Comparison of ENCODE assay signal across 8 mouse cellular contexts in the genomic region with DNA sequence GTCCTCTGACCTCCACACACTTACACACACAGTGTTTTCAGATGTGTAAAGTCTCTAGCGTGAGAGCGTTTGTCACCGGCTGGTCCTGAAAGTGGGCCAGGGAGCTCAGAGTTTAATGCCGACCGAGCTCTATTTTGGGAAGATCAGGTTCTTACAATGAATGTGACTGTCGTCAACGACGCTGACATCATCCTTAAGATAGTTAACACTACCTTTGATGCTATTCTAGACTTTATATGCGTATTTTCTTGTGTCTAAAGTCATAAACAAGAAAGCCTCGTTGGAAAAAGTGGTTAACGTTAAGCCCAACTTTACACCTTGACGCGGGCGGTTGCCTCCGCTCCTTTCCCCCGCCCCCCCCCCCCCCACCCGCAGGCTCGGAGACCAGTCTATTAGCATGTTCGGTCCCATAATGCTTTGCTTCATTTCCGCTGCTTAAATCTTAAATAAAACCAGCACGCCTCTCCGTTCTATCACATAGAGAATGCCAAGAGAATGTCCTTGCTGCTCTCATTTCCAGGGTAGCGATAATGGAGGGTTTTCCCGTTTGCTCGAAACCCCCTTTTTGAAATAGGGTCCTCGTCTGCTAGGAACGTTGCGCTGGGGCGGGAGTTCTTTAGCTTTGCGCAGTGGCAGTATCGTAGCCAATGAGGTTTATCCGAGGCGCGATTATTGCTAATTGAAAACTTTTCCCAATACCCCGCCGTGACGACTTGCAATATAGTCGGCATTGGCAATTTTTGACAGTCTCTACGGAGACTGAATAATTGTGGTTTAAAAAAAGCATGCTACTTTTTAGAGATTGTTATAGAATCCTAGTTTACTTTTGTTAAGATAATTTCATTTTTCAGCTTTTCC. TPM values are rescaled to one million over a fixed set of nuclear protein-coding genes. Genes with fewer than 3 reads are reported as not detected.
DNase-seq lines count a peak whose midpoint lies in the region; ATAC-seq and TF ChIP-seq lines count a peak whose summit lies in the region.

No protein-coding gene starts in this region.

- peak overlapping the region; percentile 70 for H3K9ac ChIP-seq in MEL (ENCODE audit: control insufficient read depth, low read depth, low read length, poor library complexity, severe bottlenecking)
- H3K9ac ChIP-seq in lung, postnatal 0 days (replicated peaks; ENCODE audit: low read depth), result peak overlapping the region; percentile 72

- peak overlapping the region; percentile 63 for H3K4me2 ChIP-seq in lung, postnatal 0 days (replicated peaks; ENCODE audit: low read depth, low read length)

- no peak for TF ChIP-seq RAD21 in MEL (IDR thresholded peaks at IDR 0.05; ENCODE audit: low read depth, low read length)

- H3K79me2 ChIP-seq in MEL (ENCODE audit: control insufficient read depth, insufficient read depth, low read length, poor library complexity), result no peaks in the 10 kb centered on the region

- peaks cover 0 to 8% of the 10 kb centered on the region in 2 experiments; a peak in 2 of 4 replicates for H3K36me3 ChIP-seq in MEL (ENCODE audit: control insufficient read depth in 1 of 2, insufficient read depth in 2 of 2, low read length in 2 of 2)
- no peaks in the 10 kb centered on the region for H3K36me3 ChIP-seq in hindbrain, embryonic 10.5 days
- H3K36me3 ChIP-seq in lung, postnatal 0 days (ENCODE audit: insufficient read depth, low read length), result no peaks in the 10 kb centered on the region

- no peaks in the 10 kb centered on the region for H3K9me3 ChIP-seq in MEL (replicated peaks; ENCODE audit: insufficient read depth, low read length)
- no peaks in the 10 kb centered on the region for H3K9me3 ChIP-seq in hindbrain, embryonic 10.5 days
- H3K9me3 ChIP-seq in lung, postnatal 0 days (ENCODE audit: low read length), result no peaks in the 10 kb centered on the region

- peak overlapping the region; percentile 86 for H3K27ac ChIP-seq in MEL (ENCODE audit: control insufficient read depth, low read depth, low read length)
- H3K27ac ChIP-seq in cerebellum, adult 2 months (ENCODE audit: insufficient read depth, low read length), result peak overlapping the region; percentile 98
- peak overlapping the region; percentile 100 for H3K27ac ChIP-seq in hindbrain, embryonic 10.5 days
- peak overlapping the region; percentile 100 for H3K27ac ChIP-seq in lung, postnatal 0 days (ENCODE audit: low read length)

- no peak for TF ChIP-seq CTCF in MEL (IDR thresholded peaks at IDR 0.05 in 2 of 3, conservative IDR thresholded peaks at IDR 0.05 in 1 of 3; ENCODE audit: control insufficient read depth in 1 of 3, insufficient read depth in 1 of 3, low read depth in 2 of 3, low read length in 3 of 3, poor library complexity in 1 of 3, severe bottlenecking in 1 of 3)
- TF ChIP-seq CTCF in cerebellum, adult 2 months (IDR thresholded peaks at IDR 0.05; ENCODE audit: borderline replicate concordance, insufficient read depth, low read depth, low read length), result no peak
- TF ChIP-seq CTCF in lung, postnatal 0 days (IDR thresholded peaks at IDR 0.05), result no peak

- H3K4me3 ChIP-seq in MEL (ENCODE audit: control insufficient read depth in 1 of 2, insufficient read depth in 1 of 2, low read depth in 2 of 2, low read length in 2 of 2), result peak overlapping the region; percentile 4 to 37
- peak overlapping the region; percentile 58 for H3K4me3 ChIP-seq in cerebellum, adult 2 months (replicated peaks; ENCODE audit: insufficient read depth, low read depth, low read length)
- H3K4me3 ChIP-seq in hindbrain, embryonic 10.5 days, result peak overlapping the region; percentile 52
- peak overlapping the region; percentile 36 for H3K4me3 ChIP-seq in lung, postnatal 0 days (ENCODE audit: low read depth, low read length)

- DNase-seq in MEL (ENCODE audit: low read depth, low spot score), result peak; percentile 83
- DNase-seq in cerebellum, adult 2 months, result peak; percentile 85 to 93
- peak; percentile 87 for DNase-seq in forelimb bud, embryonic 11.5 days (ENCODE audit: low read depth, low spot score)
- peak; percentile 83 for DNase-seq in hindbrain, embryonic 10.5 days (ENCODE audit: low spot score)
- peak; percentile 84 for DNase-seq in layer of hippocampus, adult 9-11 months
- peak; percentile 87 for DNase-seq in lung, postnatal 0 days (ENCODE audit: low spot score)
- DNase-seq in ovary, postnatal 36 days (ENCODE audit: low spot score), result peak; percentile 74
- DNase-seq in thymus, postnatal 36 days, result peak; percentile 80

- under 1% methylated on average over 39 of the region's 39 CpGs for WGBS in cerebellum, adult 2 months
- WGBS in hindbrain, embryonic 10.5 days, result under 1% methylated on average over 39 of the region's 39 CpGs
- WGBS in lung, postnatal 0 days, result under 1% methylated on average over 38 of the region's 39 CpGs

- H3K27me3 ChIP-seq in MEL (ENCODE audit: control insufficient read depth in 1 of 2, insufficient read depth in 2 of 2, low read length in 2 of 2), result no peaks in the 10 kb centered on the region
- H3K27me3 ChIP-seq in cerebellum, adult 2 months (ENCODE audit: control insufficient read depth, insufficient read depth, low read length), result no peaks in the 10 kb centered on the region
- H3K27me3 ChIP-seq in hindbrain, embryonic 10.5 days (ENCODE audit: insufficient read depth, poor library complexity, severe bottlenecking), result no peaks in the 10 kb centered on the region
- H3K27me3 ChIP-seq in lung, postnatal 0 days (replicated peaks; ENCODE audit: insufficient read depth, low read length), result no peaks in the 10 kb centered on the region

- peak in 1 of 2 experiments; percentile 94; a peak in 3 of 4 replicates for TF ChIP-seq POLR2A in MEL (IDR thresholded peaks at IDR 0.05; ENCODE audit: control insufficient read depth in 1 of 2, insufficient read depth in 1 of 2, low read depth in 1 of 2, low read length in 2 of 2, poor library complexity in 1 of 2)
- TF ChIP-seq POLR2A in cerebellum, adult 2 months (IDR thresholded peaks at IDR 0.05; ENCODE audit: borderline replicate concordance, insufficient read depth, low read length), result peak; percentile 97

- H3K4me1 ChIP-seq in MEL (ENCODE audit: control insufficient read depth in 1 of 2, insufficient read depth in 2 of 2, low read length in 2 of 2), result peaks cover 0 to 10% of the 10 kb centered on the region in 2 experiments; a peak in 2 of 4 replicates
- H3K4me1 ChIP-seq in cerebellum, adult 2 months (ENCODE audit: control insufficient read depth, insufficient read depth, low read length), result peaks cover 8% of the 10 kb centered on the region; the same call in 1 of the 2 replicates
- peaks cover 49% of the 10 kb centered on the region for H3K4me1 ChIP-seq in hindbrain, embryonic 10.5 days (replicated peaks)
- H3K4me1 ChIP-seq in lung, postnatal 0 days (ENCODE audit: insufficient read depth, low read depth, low read length), result peaks cover 9% of the 10 kb centered on the region; the same call in 1 of the 2 replicates

- TF ChIP-seq EP300 in MEL (IDR thresholded peaks at IDR 0.05; ENCODE audit: low read depth in 1 of 2, low read length in 2 of 2), result no peak
- TF ChIP-seq EP300 in lung, postnatal 0 days (IDR thresholded peaks at IDR 0.05), result peak; percentile 75

- peak; percentile 64 for ATAC-seq in lung, postnatal 0 days

TF ChIP-seq in MEL, 35 proteins besides CTCF, POLR2A, EP300 and RAD21:
- TF ChIP-seq KAT2A (conservative IDR thresholded peaks at IDR 0.05; ENCODE audit: low read depth, low read length) (no peak), TBP (IDR thresholded peaks at IDR 0.05; ENCODE audit: low read depth, low read length) (peak; percentile 99), POLR2AphosphoS5 (IDR thresholded peaks at IDR 0.05; ENCODE audit: borderline replicate concordance, low read depth, low read length) (peak; percentile 99)

RNA-seq across cellular contexts. Expression of a gene that starts 4.5 kb away (rescaled TPM):
- 7.6 and 9.2 TPM in 2 replicates for total RNA-seq in MEL (2012; rRNA removed)
- 10 to 100 TPM in 1 of 2 experiments, not detected in 1; 10.3 TPM for polyA plus RNA-seq in MEL (2012; ENCODE audit: insufficient read depth in 1 of 2, insufficient read length in 2 of 2, low read depth in 1 of 2, low replicate concordance in 2 of 2, missing spikeins in 1 of 2)
- 114 and 122 TPM in 2 replicates for polyA plus RNA-seq in cerebellum, adult 2 months (2012; rRNA removed)
- 17.2 and 17.3 TPM in 2 replicates for polyA plus RNA-seq in hindbrain, embryonic 10.5 days (2016; fragmentation: Nextera tagmentation; extraction: Ambion mirVana)
- polyA plus RNA-seq in lung, postnatal 0 days (2015; fragmentation: Nextera tagmentation; extraction: Ambion mirVana), result 15.7 and 18.0 TPM in 2 replicates

RNA-seq across cellular contexts. Expression of a gene that starts 17.4 kb away (rescaled TPM):
- 12.7 and 15.2 TPM in 2 replicates for total RNA-seq in MEL (2012; rRNA removed)
- polyA plus RNA-seq in MEL (2012; ENCODE audit: insufficient read depth in 1 of 2, insufficient read length in 2 of 2, low read depth in 1 of 2, low replicate concordance in 2 of 2, missing spikeins in 1 of 2), result 100 to 1,000 TPM in 1 of 2 experiments, 10 to 100 TPM in 1; 29.2 to 167 TPM
- 194 and 240 TPM in 2 replicates for polyA plus RNA-seq in cerebellum, adult 2 months (2012; rRNA removed)
- polyA plus RNA-seq in hindbrain, embryonic 10.5 days (2016; fragmentation: Nextera tagmentation; extraction: Ambion mirVana), result 32.6 and 42.6 TPM in 2 replicates
- polyA plus RNA-seq in lung, postnatal 0 days (2015; fragmentation: Nextera tagmentation; extraction: Ambion mirVana), result 56.4 and 59.3 TPM in 2 replicates

RNA-seq across cellular contexts. Expression of a gene that starts 23.0 kb away (rescaled TPM):
- total RNA-seq in MEL (2012; rRNA removed), result 0.58 and 0.92 TPM in 2 replicates
- 1 to 10 TPM in 1 of 2 experiments, not detected in 1; 6.6 TPM for polyA plus RNA-seq in MEL (2012; ENCODE audit: insufficient read depth in 1 of 2, insufficient read length in 2 of 2, low read depth in 1 of 2, low replicate concordance in 2 of 2, missing spikeins in 1 of 2)
- polyA plus RNA-seq in cerebellum, adult 2 months (2012; rRNA removed), result not detected in 2 replicates
- polyA plus RNA-seq in hindbrain, embryonic 10.5 days (2016; fragmentation: Nextera tagmentation; extraction: Ambion mirVana), result 0.51 TPM in 1 of 2 replicates, not detected in the other
- polyA plus RNA-seq in lung, postnatal 0 days (2015; fragmentation: Nextera tagmentation; extraction: Ambion mirVana), result 70.5 and 71.7 TPM in 2 replicates

RNA-seq across cellular contexts. Expression of a gene that starts 59.7 kb away (rescaled TPM):
- total RNA-seq in MEL (2012; rRNA removed), result 3.1 and 3.5 TPM in 2 replicates
- 1 to 10 TPM in 1 of 2 experiments, not detected in 1; 5.7 TPM for polyA plus RNA-seq in MEL (2012; ENCODE audit: insufficient read depth in 1 of 2, insufficient read length in 2 of 2, low read depth in 1 of 2, low replicate concordance in 2 of 2, missing spikeins in 1 of 2)
- 56.5 and 60.4 TPM in 2 replicates for polyA plus RNA-seq in cerebellum, adult 2 months (2012; rRNA removed)
- polyA plus RNA-seq in hindbrain, embryonic 10.5 days (2016; fragmentation: Nextera tagmentation; extraction: Ambion mirVana), result 167 and 222 TPM in 2 replicates
- 1.2 TPM in 2 replicates for polyA plus RNA-seq in lung, postnatal 0 days (2015; fragmentation: Nextera tagmentation; extraction: Ambion mirVana)

Comparison
In these comparisons a context has a peak if more than half of its experiments do, and no peak if none do; other contexts are left out.
1. Peak in every context shown above with its lines: DNase-seq, ATAC-seq, H3K4me3 ChIP-seq and H3K27ac ChIP-seq.